Mouse (Mus musculus) embryonic facial prominence, embryonic 10.5 days (tissue): Measurements from ENCODE around the gene Gpx1. TPM values are rescaled to one million over a fixed set of nuclear protein-coding genes. Genes with fewer than 3 reads are reported as not detected.
A peak's percentile ranks its signal among the peaks of the same experiment; 100 is the strongest.

Source experiments
- DNase-seq: peaks from one replicate; pipeline ENCODE4 v3.0.0-alpha.2; 2017; ENCODE audit warnings: low spot score
- H3K27ac ChIP-seq: fragments of 300-500 bp; sonication (generic); replicated peaks from 2 replicates; pipeline ENCODE4 v1.5.1; 2016; ENCODE audit warnings: mild to moderate bottlenecking
- H3K27me3 ChIP-seq: fragments of 300-500 bp; sonication (generic); replicated peaks from 2 replicates; pipeline ENCODE4 v1.6.1; 2016; ENCODE audit warnings: low read depth, mild to moderate bottlenecking; ENCODE audit not compliant: poor library complexity, severe bottlenecking
- H3K36me3 ChIP-seq: fragments of 300-500 bp; sonication (generic); replicated peaks from 2 replicates; pipeline ENCODE4 v1.6.1; 2016; ENCODE audit warnings: mild to moderate bottlenecking, moderate library complexity
- H3K4me1 ChIP-seq: fragments of 300-500 bp; sonication (generic); 2 replicates; pipeline ENCODE4 v1.6.1; 2016
- H3K4me3 ChIP-seq: fragments of 300-500 bp; sonication (generic); 2 replicates; pipeline ENCODE4 v1.5.1; 2016; ENCODE audit warnings: mild to moderate bottlenecking, moderate library complexity
- H3K9me3 ChIP-seq: fragments of 300-500 bp; sonication (generic); 2 replicates; pipeline ENCODE4 v1.6.1; 2016; ENCODE audit warnings: mild to moderate bottlenecking
- WGBS: fragments of 180-500 bp; shearing (Covaris S2); methylation state at CpG from one replicate; pipeline ENCODE4 v1.1.7; 2016; 5-methylcytosine and 5-hydroxymethylcytosine counted together
- polyA plus RNA-seq: library from polyadenylated mRNA; unstranded; fragments of >200 nt; fragmentation: Nextera tagmentation; extraction: Ambion mirVana; gene quantifications from 2 replicates; pipeline ENCODE4 v1.2.1, GENCODE M21; 2016

The Gpx1 gene
- polyA plus RNA-seq, 1 experiment from 2014 or later: 843 TPM

DNA sequence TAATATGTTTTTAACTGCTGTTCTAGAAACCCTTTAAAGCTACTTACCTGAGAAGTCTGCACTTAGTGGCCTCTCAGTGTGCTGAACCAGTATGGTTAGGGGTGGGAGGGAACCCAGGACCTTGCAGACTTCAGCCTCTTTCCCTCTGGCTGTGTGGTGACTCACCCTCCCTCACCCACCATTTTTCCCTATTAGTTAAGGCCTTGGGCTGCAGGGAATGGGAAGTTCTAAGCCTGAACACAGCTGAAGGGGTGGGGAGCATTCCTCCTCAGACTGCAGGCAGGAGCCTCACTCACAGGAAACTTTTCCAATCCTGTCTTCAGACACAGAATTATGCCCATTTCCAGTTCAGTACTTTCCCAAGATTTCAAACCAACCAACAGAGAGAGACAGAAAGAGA lies 3.1 kb downstream of the Gpx1 start:
- Histone ChIP-seq H3K9me3 (no peaks in the 10 kb centered on the region), H3K4me3 (no peak overlapping the region), H3K4me1 (peaks cover 42% of the 10 kb centered on the region), H3K27ac (peak overlapping the region; percentile 51; the same call in 1 of the 2 replicates), H3K36me3 (peaks cover 17% of the 10 kb centered on the region), H3K27me3 (no peaks in the 10 kb centered on the region)
- DNase-seq: no peak

DNA sequence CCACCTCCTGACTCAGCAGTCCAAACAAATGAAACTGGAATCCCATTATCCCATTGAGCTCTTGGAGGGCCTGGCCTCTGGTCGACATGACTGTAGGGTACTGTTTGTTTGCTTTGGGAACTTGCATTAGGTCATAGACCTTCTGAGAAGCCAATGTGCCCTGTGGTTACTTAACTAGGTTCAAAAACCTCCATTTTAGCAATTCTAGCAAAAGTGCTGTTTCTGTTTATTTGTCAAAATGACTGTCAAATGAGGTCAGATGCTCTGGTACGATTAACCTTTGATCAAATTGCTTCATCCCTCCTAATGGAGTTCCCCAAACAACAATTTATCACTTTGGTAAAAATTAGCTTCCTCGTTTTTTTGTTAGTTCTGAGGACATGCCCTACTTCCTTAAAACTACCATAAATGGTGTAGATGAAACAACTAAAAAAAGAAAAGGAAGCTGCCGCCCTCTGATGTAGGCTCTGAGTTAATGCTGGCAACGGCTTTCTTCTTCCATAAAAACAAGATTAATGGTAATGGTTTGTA lies 3.7 kb downstream of the Gpx1 start:
- Histone ChIP-seq H3K9me3 (no peaks in the 10 kb centered on the region), H3K4me1 (peaks cover 48% of the 10 kb centered on the region), H3K27ac (no peak overlapping the region), H3K4me3 (no peak overlapping the region), H3K36me3 (peaks cover 17% of the 10 kb centered on the region), H3K27me3 (no peaks in the 10 kb centered on the region)
- WGBS: 57% methylated on average over 5 of the region's 5 CpGs
- DNase-seq: no peak

DNA sequence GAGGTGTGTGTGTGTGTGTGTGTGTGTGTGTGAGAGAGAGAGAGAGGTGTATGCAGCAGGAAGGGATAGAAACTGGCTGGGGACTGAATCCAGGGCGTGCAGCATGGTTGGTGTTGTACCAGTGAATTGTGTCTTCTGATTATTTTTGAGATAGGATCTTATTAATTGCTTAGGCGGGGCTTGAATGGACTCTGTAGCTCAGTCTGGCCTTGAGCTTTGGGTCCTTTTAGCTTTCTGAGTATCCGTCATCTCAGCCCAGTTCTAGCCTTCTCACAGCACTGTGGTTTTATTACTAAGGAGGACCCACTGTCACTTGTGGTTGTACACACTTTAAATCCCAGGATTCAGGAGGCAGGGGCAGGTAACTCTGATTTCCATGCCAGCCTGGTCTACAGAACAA lies 4.6 kb downstream of the Gpx1 start:
- Histone ChIP-seq H3K9me3 (no peaks in the 10 kb centered on the region), H3K4me3 (no peak overlapping the region), H3K4me1 (peaks cover 44% of the 10 kb centered on the region), H3K27me3 (no peaks in the 10 kb centered on the region), H3K27ac (no peak overlapping the region; the same call in 1 of the 2 replicates), H3K36me3 (peaks cover 9% of the 10 kb centered on the region)
- DNase-seq: no peak
- 83% methylated on average over 3 of the region's 3 CpGs for WGBS

DNA sequence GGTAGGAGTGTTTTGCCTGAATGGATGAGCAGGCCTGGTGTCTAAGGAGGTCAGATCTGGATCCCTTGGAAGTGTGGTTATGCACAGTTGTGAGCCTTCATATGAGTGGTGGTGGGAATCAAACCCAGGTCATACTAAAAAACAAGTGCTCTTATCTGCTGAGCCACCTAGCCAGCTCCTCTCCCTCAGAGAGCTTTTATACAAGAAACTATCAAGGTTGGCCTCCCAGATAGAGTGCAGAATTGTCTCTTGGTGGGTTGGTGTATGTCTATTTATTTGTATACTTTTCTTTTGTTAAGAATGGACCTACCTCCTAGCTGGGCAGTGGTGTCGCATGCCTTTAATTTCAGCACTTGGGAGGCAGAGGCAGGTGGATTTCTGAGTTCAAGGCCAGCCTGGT lies 5.1 kb downstream of the Gpx1 start:
- Histone ChIP-seq H3K4me3 (no peak overlapping the region), H3K9me3 (no peaks in the 10 kb centered on the region), H3K4me1 (peaks cover 44% of the 10 kb centered on the region), H3K27me3 (no peaks in the 10 kb centered on the region), H3K27ac (no peak overlapping the region), H3K36me3 (peaks cover 9% of the 10 kb centered on the region)
- WGBS: 100% methylated on average over 1 of the region's 1 CpGs
- no peak for DNase-seq

DNA sequence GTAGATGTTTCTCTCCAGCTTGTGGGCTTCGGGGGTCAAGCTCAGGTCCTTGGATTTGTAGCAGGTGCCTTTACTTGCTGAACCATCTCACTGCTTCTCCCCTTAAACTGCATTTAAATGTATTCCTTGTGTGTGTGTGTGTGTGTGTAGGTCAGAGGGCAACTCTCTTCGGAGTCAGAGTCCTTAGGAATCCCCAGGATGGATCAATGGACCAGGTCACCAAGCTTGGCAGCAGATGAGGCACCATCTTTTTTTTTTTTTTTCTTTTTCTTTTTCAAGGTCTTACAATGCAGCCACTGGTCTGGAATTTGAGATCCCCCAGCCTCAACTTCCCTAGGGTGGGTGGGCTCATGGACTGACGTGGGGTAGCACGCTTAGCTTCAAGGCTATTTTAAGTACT lies 5.8 kb downstream of the Gpx1 start:
- H3K4me3 ChIP-seq: no peak overlapping the region
- no peak for DNase-seq
- H3K9me3 ChIP-seq: no peaks in the 10 kb centered on the region
- no peak overlapping the region for H3K27ac ChIP-seq
- 82% methylated on average over 4 of the region's 4 CpGs for WGBS
- peaks cover 48% of the 10 kb centered on the region for H3K4me1 ChIP-seq
- no peaks in the 10 kb centered on the region for H3K27me3 ChIP-seq
- H3K36me3 ChIP-seq: peaks cover 11% of the 10 kb centered on the region

DNA sequence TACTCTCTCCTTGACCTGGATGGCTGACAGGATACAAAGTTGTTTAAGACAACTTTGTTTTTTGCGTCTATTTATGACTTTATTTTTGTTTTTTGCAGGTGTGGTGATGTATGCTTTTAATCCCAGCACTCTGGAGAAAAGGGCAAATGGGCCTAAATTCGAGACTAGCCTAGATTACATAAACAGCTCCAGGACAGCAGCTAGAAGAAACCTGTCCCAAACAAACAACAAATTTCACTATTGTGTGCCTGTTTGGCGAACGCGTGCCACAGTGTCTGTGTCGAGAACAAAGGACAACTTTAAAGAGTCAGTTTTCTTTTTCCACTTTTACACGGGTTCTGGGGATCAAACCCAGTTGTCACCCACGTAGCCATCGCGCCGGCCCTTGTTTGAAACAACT lies 8.3 kb downstream of the Gpx1 start:
- WGBS: 9% methylated on average over 11 of the region's 11 CpGs
- Histone ChIP-seq H3K4me1 (peaks cover 26% of the 10 kb centered on the region), H3K27ac (peak overlapping the region; percentile 96), H3K9me3 (no peaks in the 10 kb centered on the region), H3K27me3 (no peaks in the 10 kb centered on the region), H3K4me3 (peak overlapping the region; percentile 88), H3K36me3 (peaks cover 28% of the 10 kb centered on the region)
- DNase-seq: no peak

DNA sequence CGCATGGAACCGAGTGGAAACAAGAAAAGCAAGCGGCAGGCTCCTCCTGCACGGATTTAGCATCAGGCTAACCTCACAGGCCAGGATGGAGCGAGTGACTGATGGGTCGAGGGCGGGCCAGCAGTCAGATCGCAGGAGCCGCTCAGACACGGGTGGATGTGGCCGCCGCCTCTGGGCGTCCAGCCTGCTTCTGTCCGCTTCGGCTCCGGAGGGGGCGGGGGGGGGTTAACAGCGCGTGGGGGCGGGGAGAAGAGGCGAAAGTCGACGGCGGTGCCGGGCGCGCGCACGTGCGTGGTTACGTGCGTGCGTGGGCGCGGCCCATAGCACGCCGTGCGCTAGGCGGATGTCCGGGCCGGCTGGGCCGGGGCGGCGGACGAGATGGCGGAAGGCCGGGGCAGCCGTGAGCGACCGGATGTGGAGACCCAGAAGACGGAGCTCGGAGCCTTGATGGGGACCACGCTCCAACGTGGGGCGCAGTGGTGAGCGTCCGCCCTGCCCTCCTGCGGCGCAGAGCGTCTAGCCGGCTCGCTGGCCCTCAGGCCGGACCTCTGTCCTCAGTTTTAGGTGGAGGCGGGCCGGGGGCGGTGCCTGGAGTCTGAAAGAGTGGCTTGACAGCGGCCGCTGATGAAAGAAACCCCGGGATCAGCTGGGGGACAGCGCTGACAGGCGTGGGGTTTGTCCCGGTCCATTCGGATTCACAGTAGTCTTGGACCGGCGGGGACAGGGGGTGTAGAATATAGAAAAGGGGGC lies 9.0 kb downstream of the Gpx1 start, which contains the start of gene Usp4:
Gene Usp4, plus strand, starts transcription at position 314 of the 750 bp plus-strand sequence.
- Histone ChIP-seq H3K27me3 (no peaks in the 10 kb centered on the region), H3K36me3 (peaks cover 35% of the 10 kb centered on the region), H3K4me1 (peaks cover 21% of the 10 kb centered on the region), H3K9me3 (no peaks in the 10 kb centered on the region), H3K4me3 (peak within 1 kb of the TSS; percentile 88), H3K27ac (peak within 1 kb of the TSS; percentile 96)
- WGBS: under 1% methylated on average over 75 of the region's 75 CpGs
- peak; percentile 94 for DNase-seq

DNA sequence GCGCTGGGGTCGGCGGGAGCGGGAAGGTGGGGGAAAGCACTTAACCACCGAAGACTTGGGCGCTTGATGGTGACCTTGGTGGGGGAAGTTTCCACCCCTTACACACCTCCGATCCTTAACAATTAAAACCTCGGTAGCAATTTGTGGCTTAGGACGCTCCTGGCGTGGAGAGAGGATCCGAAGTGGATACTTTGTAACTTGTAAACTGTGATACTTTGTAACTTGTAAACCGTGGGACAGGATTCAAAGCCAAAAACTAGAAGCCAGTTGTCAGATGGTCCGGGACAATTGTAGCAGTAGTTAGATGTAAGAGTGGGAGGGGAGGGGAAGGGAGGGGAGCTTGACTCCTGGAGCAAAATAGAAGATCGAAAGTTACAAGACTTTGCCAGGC lies 9.6 kb downstream of the Gpx1 start:
- Histone ChIP-seq H3K9me3 (no peaks in the 10 kb centered on the region), H3K36me3 (peaks cover 41% of the 10 kb centered on the region), H3K4me3 (peak overlapping the region; percentile 88), H3K4me1 (peaks cover 21% of the 10 kb centered on the region), H3K27ac (peak overlapping the region; percentile 96), H3K27me3 (no peaks in the 10 kb centered on the region)
- 9% methylated on average over 14 of the region's 14 CpGs for WGBS
- no peak for DNase-seq

DNA sequence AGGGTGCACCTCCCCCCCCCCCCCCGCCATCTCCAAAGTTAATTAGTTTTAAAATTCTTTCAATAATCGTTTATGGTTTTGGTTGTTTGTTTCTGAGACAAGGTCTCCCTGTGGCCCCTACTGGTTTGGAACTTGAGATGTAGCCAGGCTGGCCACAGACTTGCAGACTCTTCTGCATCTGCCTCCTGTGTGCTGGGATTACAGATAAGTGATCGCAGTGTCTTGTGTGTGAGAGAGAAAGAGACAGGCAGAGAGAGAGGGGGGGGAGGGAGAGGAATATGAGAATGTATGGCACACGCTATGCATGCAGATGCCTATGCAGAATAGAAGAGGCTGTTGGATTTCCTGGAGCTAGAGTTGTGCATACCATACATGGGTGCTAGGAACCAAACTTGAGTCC lies 11.0 kb downstream of the Gpx1 start:
- no peaks in the 10 kb centered on the region for H3K9me3 ChIP-seq
- H3K4me3 ChIP-seq: no peak overlapping the region; the same call in 1 of the 2 replicates
- 91% methylated on average over 4 of the region's 4 CpGs for WGBS
- DNase-seq: no peak
- peaks cover 55% of the 10 kb centered on the region for H3K36me3 ChIP-seq
- H3K27me3 ChIP-seq: no peaks in the 10 kb centered on the region
- no peak overlapping the region for H3K27ac ChIP-seq
- peaks cover 21% of the 10 kb centered on the region for H3K4me1 ChIP-seq

DNA sequence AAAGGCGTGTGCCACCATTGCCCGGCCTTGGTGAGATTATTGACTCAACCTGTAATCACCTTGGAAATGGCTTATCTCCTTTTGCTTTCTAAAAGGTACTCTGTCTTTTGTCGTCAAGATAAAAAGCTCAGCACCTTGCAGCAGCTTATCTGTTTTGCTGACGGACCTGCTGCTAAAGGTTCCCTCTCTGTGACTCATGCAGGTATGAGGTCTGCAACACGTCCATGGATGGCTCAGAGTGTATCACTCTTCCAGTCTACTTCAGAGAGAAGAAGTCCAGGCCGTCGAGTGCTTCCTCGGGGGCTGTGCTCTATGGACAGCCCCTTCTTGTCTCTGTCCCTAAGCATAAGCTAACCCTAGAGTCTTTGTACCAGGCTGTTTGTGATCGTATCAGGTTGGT lies 39.5 kb downstream of the Gpx1 start:
- no peak for DNase-seq
- peaks cover 99% of the 10 kb centered on the region for H3K36me3 ChIP-seq
- WGBS: 92% methylated on average over 9 of the region's 9 CpGs

DNA sequence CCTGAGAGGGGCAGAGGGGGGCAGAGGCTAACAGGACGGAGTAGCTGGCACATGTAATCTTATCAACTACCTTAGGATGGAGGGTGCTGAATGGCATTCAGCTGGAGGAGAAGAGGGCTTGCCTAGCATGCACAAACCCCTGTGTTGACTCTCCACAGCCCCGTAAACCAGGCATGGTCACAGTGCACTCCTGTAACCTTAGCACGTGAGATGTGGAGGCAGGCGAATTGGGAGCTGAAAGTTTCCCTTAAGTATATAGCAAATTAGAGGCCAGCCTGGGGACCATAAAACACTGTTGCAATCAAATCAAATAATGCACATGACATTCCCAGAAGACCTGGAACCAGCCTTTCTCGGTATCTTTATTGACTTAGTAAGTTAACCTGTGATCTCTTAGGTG lies 40.0 kb downstream of the Gpx1 start:
- Histone ChIP-seq H3K4me1 (no peaks in the 10 kb centered on the region), H3K9me3 (no peaks in the 10 kb centered on the region), H3K27me3 (no peaks in the 10 kb centered on the region), H3K27ac (no peak overlapping the region), H3K4me3 (no peak overlapping the region), H3K36me3 (peaks cover 99% of the 10 kb centered on the region)
- no peak for DNase-seq
- WGBS: 91% methylated on average over 5 of the region's 5 CpGs

More for the DNA sequence above, 39.5 kb downstream of the Gpx1 start:
- Histone ChIP-seq H3K27ac (no peak overlapping the region), H3K4me3 (no peak overlapping the region), H3K9me3 (no peaks in the 10 kb centered on the region), H3K27me3 (no peaks in the 10 kb centered on the region), H3K4me1 (no peaks in the 10 kb centered on the region)

DNA sequence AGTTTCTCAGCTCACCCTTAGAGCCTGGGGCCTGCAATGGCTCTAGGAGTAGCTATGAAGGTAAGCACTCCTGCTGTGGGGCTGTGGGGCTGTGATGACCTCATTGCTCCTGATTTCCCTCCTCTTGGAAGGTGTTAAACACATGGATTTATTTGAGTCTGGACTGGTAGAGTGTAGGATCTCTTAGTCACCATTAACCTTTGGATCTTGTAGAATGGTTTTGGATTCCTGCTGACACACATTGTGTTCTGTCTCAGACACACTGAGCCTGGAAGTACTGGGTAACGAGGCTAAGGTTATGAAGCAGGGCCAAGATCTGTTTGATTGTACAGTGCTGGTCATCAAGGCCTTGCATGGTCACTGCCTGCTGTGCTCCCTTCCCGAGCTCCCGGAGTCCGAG lies 40.6 kb downstream of the Gpx1 start:
- WGBS: 87% methylated on average over 4 of the region's 4 CpGs
- peaks cover 99% of the 10 kb centered on the region for H3K36me3 ChIP-seq
- no peak for DNase-seq

DNA sequence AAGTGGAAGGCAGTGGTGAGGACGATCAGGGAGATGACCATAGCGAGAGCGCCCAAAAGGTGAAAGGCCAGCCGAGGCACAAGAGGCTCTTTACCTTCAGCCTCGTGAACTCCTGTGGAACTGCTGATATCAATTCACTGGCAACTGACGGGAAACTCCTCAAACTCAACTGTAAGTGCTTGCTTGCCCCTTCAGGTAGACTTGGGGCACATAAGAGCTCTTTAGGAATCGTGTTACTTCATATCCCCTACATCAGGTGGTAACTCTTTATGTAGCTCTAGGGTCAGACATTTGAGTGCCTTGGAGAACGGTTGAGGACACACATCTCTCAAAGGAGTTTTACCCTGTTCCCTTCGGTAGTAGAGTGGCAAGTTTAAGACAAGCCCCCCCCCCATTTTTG lies 42.7 kb downstream of the Gpx1 start:
- no peak for DNase-seq
- H3K27me3 ChIP-seq: no peaks in the 10 kb centered on the region
- peaks cover 98% of the 10 kb centered on the region for H3K36me3 ChIP-seq
- no peaks in the 10 kb centered on the region for H3K4me1 ChIP-seq
- no peaks in the 10 kb centered on the region for H3K9me3 ChIP-seq
- WGBS: 92% methylated on average over 9 of the region's 9 CpGs
- H3K4me3 ChIP-seq: no peak overlapping the region
- H3K27ac ChIP-seq: no peak overlapping the region

More for the DNA sequence above, 40.6 kb downstream of the Gpx1 start:
- Histone ChIP-seq H3K27me3 (no peaks in the 10 kb centered on the region), H3K27ac (no peak overlapping the region), H3K4me3 (no peak overlapping the region), H3K9me3 (no peaks in the 10 kb centered on the region), H3K4me1 (no peaks in the 10 kb centered on the region)
